Mouse (Mus musculus): ENCODE data around the gene Myl4. TPM values are rescaled to one million over a fixed set of nuclear protein-coding genes. Genes with fewer than 3 reads are reported as not detected.

Myl4 gene
- total RNA-seq, 2 experiments from 2014 or later = 339 to 515 TPM

GRCm38 (mm10) chr11:104599265-104599945, 48.9 kb downstream of the Myl4 start:
- DNase-seq (ENCODE audit: low spot score in 2 of 2) = no peak

GRCm38 (mm10) chr11:104600675-104601074, 50.2 kb downstream of the Myl4 start:
- no peak for DNase-seq (ENCODE audit: low spot score in 2 of 2)

- DNase-seq (ENCODE audit: low spot score in 2 of 2) = no peak
Observed at GRCm38 (mm10) chr11:104604192-104604591, 53.7 kb downstream of the Myl4 start.

GRCm38 (mm10) chr11:104607491-104608245, 57.2 kb downstream of the Myl4 start, which contains the start of gene Itgb3:
Gene Itgb3, plus strand, starts transcription at chr11:104608000.
- peak; percentile 58 to 80 for DNase-seq (ENCODE audit: low spot score in 2 of 2)

- no peak for DNase-seq (ENCODE audit: low spot score in 2 of 2)
Observed at GRCm38 (mm10) chr11:104608249-104608920, 57.9 kb downstream of the Myl4 start.

- no peak for DNase-seq (ENCODE audit: low spot score in 2 of 2)
Observed at GRCm38 (mm10) chr11:104609033-104609684, 58.7 kb downstream of the Myl4 start.

- DNase-seq (ENCODE audit: low spot score in 2 of 2) = no peak
Observed at GRCm38 (mm10) chr11:104609733-104610132, 59.3 kb downstream of the Myl4 start.

- DNase-seq (ENCODE audit: low spot score in 2 of 2) = no peak
Observed at GRCm38 (mm10) chr11:104611579-104612151, 61.2 kb downstream of the Myl4 start.

GRCm38 (mm10) chr11:104613551-104613950, 63.1 kb downstream of the Myl4 start:
- DNase-seq (ENCODE audit: low spot score in 2 of 2) = no peak

GRCm38 (mm10) chr11:104614130-104614529, 63.7 kb downstream of the Myl4 start:
- DNase-seq (ENCODE audit: low spot score in 2 of 2) = no peak

- no peak for DNase-seq (ENCODE audit: low spot score in 2 of 2)
Observed at GRCm38 (mm10) chr11:104616182-104616581, 65.7 kb downstream of the Myl4 start.

- DNase-seq (ENCODE audit: low spot score in 2 of 2) = no peak
Observed at GRCm38 (mm10) chr11:104618638-104619076, 68.2 kb downstream of the Myl4 start.

GRCm38 (mm10) chr11:104619084-104620022, 68.9 kb downstream of the Myl4 start:
- DNase-seq (ENCODE audit: low spot score in 2 of 2) = no peak

- no peak for DNase-seq (ENCODE audit: low spot score in 2 of 2)
Observed at GRCm38 (mm10) chr11:104622040-104622962, 71.8 kb downstream of the Myl4 start.

- peak; percentile 46 to 67 for DNase-seq (ENCODE audit: low spot score in 2 of 2)
Observed at GRCm38 (mm10) chr11:104624791-104625391, 74.4 kb downstream of the Myl4 start.

GRCm38 (mm10) chr11:104625453-104626402, 75.3 kb downstream of the Myl4 start:
- peak; percentile 46 to 76 for DNase-seq (ENCODE audit: low spot score in 2 of 2)

- DNase-seq (ENCODE audit: low spot score in 2 of 2) = no peak
Observed at GRCm38 (mm10) chr11:104626635-104627034, 76.2 kb downstream of the Myl4 start.
